Mouse (Mus musculus) kidney, embryonic 14.5 days (tissue): Measurements from ENCODE around the gene Cby1. TPM values are rescaled to one million over a fixed set of nuclear protein-coding genes. Genes with fewer than 3 reads are reported as not detected.

Experiments used
- ATAC-seq: fragments of 200-750 bp; cut with Nextera tagmentation; 2 replicates; pipeline ENCODE4 v1.8.0; 2017; ENCODE audit warnings: moderate number of reproducible peaks, mild to moderate bottlenecking, moderate TSS enrichment, moderate library complexity; ENCODE audit not compliant: low FRiP score, low TSS enrichment
- H3K27ac ChIP-seq: fragments of 300-500 bp; sonication (generic); 2 replicates; pipeline ENCODE4 v1.5.1; 2014; ENCODE audit warnings: low read depth, mild to moderate bottlenecking, low read length, moderate library complexity, mixed read lengths
- H3K27me3 ChIP-seq: fragments of 300-500 bp; sonication (generic); 2 replicates; pipeline ENCODE4 v1.6.1; 2014; ENCODE audit warnings: mild to moderate bottlenecking, low read length; ENCODE audit not compliant: control insufficient read depth, insufficient read depth
- H3K36me3 ChIP-seq: fragments of 300-500 bp; sonication (generic); 2 replicates; pipeline ENCODE4 v1.6.1; 2014; ENCODE audit warnings: low read length, mixed read lengths; ENCODE audit not compliant: control insufficient read depth, insufficient read depth
- H3K4me1 ChIP-seq: fragments of 300-500 bp; sonication (generic); 2 replicates; pipeline ENCODE4 v1.6.1; 2014; ENCODE audit warnings: low read length, mixed read lengths; ENCODE audit not compliant: control insufficient read depth, insufficient read depth
- H3K4me2 ChIP-seq: fragments of 300-500 bp; sonication (generic); replicated peaks from 2 replicates; pipeline ENCODE4 v1.6.1; 2014; ENCODE audit warnings: low read depth, mild to moderate bottlenecking, low read length
- H3K4me3 ChIP-seq: fragments of 300-500 bp; sonication (generic); 2 replicates; pipeline ENCODE4 v1.5.1; 2014; ENCODE audit warnings: mild to moderate bottlenecking, low read length
- H3K9ac ChIP-seq: fragments of 300-500 bp; sonication (generic); 2 replicates; pipeline ENCODE4 v1.6.1; 2014; ENCODE audit warnings: low read depth, mild to moderate bottlenecking, low read length, moderate library complexity
- H3K9me3 ChIP-seq: fragments of 300-500 bp; sonication (generic); 2 replicates; pipeline ENCODE4 v1.6.1; 2016; ENCODE audit warnings: low read length; ENCODE audit not compliant: control insufficient read depth
- WGBS: fragments of 180-500 bp; shearing (Covaris S2); extraction: QIAGEN DNeasy Blood & Tissue Kit; methylation state at CpG from one replicate; pipeline ENCODE4 v1.1.7; 2014; 5-methylcytosine and 5-hydroxymethylcytosine counted together
- polyA plus RNA-seq: library from polyadenylated mRNA; unstranded; fragments of >200 nt; fragmentation: Nextera tagmentation; extraction: Ambion mirVana; gene quantifications from 2 replicates; pipeline ENCODE4 v1.2.1, GENCODE M21; 2014

Gene Cby1
- polyA plus RNA-seq, 1 experiment from 2014 or later: 52.4 TPM

- Histone ChIP-seq H3K4me3 (peak overlapping the region; percentile 87), H3K27ac (no peak overlapping the region), H3K4me1 (peaks cover 40% of the 10 kb centered on the region), H3K27me3 (no peaks in the 10 kb centered on the region), H3K36me3 (no peaks in the 10 kb centered on the region), H3K9me3 (no peaks in the 10 kb centered on the region), H3K9ac (peak overlapping the region; percentile 90; the same call in 1 of the 2 replicates), H3K4me2 (peak overlapping the region; percentile 73)
- ATAC-seq: no peak
- WGBS: 77% methylated on average over 6 of the region's 6 CpGs
These were observed 25.6 kb downstream of the Cby1 start for GRCm38 (mm10) chr15:79684616-79685015.

- Histone ChIP-seq H3K9ac (peak overlapping the region; percentile 90), H3K36me3 (no peaks in the 10 kb centered on the region), H3K4me1 (peaks cover 44% of the 10 kb centered on the region), H3K4me2 (peak overlapping the region; percentile 73), H3K4me3 (peak overlapping the region; percentile 87), H3K27ac (no peak overlapping the region), H3K9me3 (no peaks in the 10 kb centered on the region), H3K27me3 (no peaks in the 10 kb centered on the region)
- 7% methylated on average over 6 of the region's 6 CpGs for WGBS
- no peak for ATAC-seq
These were observed 26.2 kb downstream of the Cby1 start for GRCm38 (mm10) chr15:79685141-79685641.

GRCm38 (mm10) chr15:79686046-79686869, 27.3 kb downstream of the Cby1 start:
- H3K27me3 ChIP-seq: no peaks in the 10 kb centered on the region
- H3K36me3 ChIP-seq: no peaks in the 10 kb centered on the region
- ATAC-seq: no peak
- H3K4me3 ChIP-seq: peak overlapping the region; percentile 87
- H3K9me3 ChIP-seq: no peaks in the 10 kb centered on the region
- H3K27ac ChIP-seq: no peak overlapping the region
- H3K4me1 ChIP-seq: peaks cover 44% of the 10 kb centered on the region
- peak overlapping the region; percentile 90 for H3K9ac ChIP-seq
- peak overlapping the region; percentile 73 for H3K4me2 ChIP-seq
- WGBS: 17% methylated on average over 15 of the region's 15 CpGs

GRCm38 (mm10) chr15:79687175-79687574, 28.2 kb downstream of the Cby1 start:
- Histone ChIP-seq H3K4me1 (peaks cover 51% of the 10 kb centered on the region), H3K4me2 (peak overlapping the region; percentile 73), H3K36me3 (no peaks in the 10 kb centered on the region), H3K9ac (peak overlapping the region; percentile 90), H3K27me3 (no peaks in the 10 kb centered on the region), H3K4me3 (peak overlapping the region; percentile 87), H3K9me3 (no peaks in the 10 kb centered on the region), H3K27ac (peak overlapping the region; percentile 92)
- WGBS: 0% methylated on average over 24 of the region's 33 CpGs
- no peak for ATAC-seq

- Histone ChIP-seq H3K36me3 (no peaks in the 10 kb centered on the region), H3K9ac (peak within 1 kb of the TSS; percentile 90), H3K4me1 (peaks cover 54% of the 10 kb centered on the region), H3K9me3 (no peaks in the 10 kb centered on the region), H3K27me3 (no peaks in the 10 kb centered on the region), H3K4me2 (peak within 1 kb of the TSS; percentile 73), H3K4me3 (peak within 1 kb of the TSS; percentile 87), H3K27ac (peak within 1 kb of the TSS; percentile 92)
- WGBS: under 1% methylated on average over 72 of the region's 72 CpGs
- peak; percentile 61 for ATAC-seq
These were observed 28.8 kb downstream of the Cby1 start, which contains the start of gene Josd1 for GRCm38 (mm10) chr15:79687646-79688267. Gene Josd1, minus strand, starts transcription at chr15:79687919.

GRCm38 (mm10) chr15:79688268-79688956, 29.4 kb downstream of the Cby1 start:
- Histone ChIP-seq H3K27me3 (no peaks in the 10 kb centered on the region), H3K4me3 (peak overlapping the region; percentile 87), H3K9ac (peak overlapping the region; percentile 90; the same call in 1 of the 2 replicates), H3K27ac (peak overlapping the region; percentile 92), H3K4me2 (peak overlapping the region; percentile 73), H3K36me3 (no peaks in the 10 kb centered on the region), H3K4me1 (peaks cover 50% of the 10 kb centered on the region), H3K9me3 (no peaks in the 10 kb centered on the region)
- no peak for ATAC-seq
- WGBS: 3% methylated on average over 8 of the region's 8 CpGs

- 12% methylated on average over 24 of the region's 24 CpGs for WGBS
- H3K27me3 ChIP-seq: no peaks in the 10 kb centered on the region
- peak overlapping the region; percentile 78 for H3K4me3 ChIP-seq
- H3K36me3 ChIP-seq: no peaks in the 10 kb centered on the region
- no peak overlapping the region for H3K27ac ChIP-seq
- H3K9ac ChIP-seq: no peak overlapping the region
- H3K9me3 ChIP-seq: no peaks in the 10 kb centered on the region
- peak overlapping the region; percentile 71 for H3K4me2 ChIP-seq
- H3K4me1 ChIP-seq: peaks cover 36% of the 10 kb centered on the region
- no peak for ATAC-seq
These were observed 30.8 kb downstream of the Cby1 start for GRCm38 (mm10) chr15:79689662-79690425.

- H3K9me3 ChIP-seq: no peaks in the 10 kb centered on the region
- peak; percentile 95 for ATAC-seq
- peak within 1 kb of the TSS; percentile 89 for H3K9ac ChIP-seq
- H3K4me1 ChIP-seq: peaks cover 29% of the 10 kb centered on the region
- H3K27me3 ChIP-seq: no peaks in the 10 kb centered on the region
- no peaks in the 10 kb centered on the region for H3K36me3 ChIP-seq
- H3K4me2 ChIP-seq: peak within 1 kb of the TSS; percentile 99
- under 1% methylated on average over 45 of the region's 45 CpGs for WGBS
- peak within 1 kb of the TSS; percentile 44; the same call in 1 of the 2 replicates for H3K27ac ChIP-seq
- H3K4me3 ChIP-seq: peak within 1 kb of the TSS; percentile 78
These were observed 31.5 kb downstream of the Cby1 start, which contains the start of gene Gtpbp1 for GRCm38 (mm10) chr15:79690426-79691022. Gene Gtpbp1, plus strand, starts transcription at chr15:79690845.
